Mouse (Mus musculus): Measurements from ENCODE around the gene Sox15.
A peak's percentile ranks its signal among the peaks of the same experiment; 100 is the strongest.

DNA sequence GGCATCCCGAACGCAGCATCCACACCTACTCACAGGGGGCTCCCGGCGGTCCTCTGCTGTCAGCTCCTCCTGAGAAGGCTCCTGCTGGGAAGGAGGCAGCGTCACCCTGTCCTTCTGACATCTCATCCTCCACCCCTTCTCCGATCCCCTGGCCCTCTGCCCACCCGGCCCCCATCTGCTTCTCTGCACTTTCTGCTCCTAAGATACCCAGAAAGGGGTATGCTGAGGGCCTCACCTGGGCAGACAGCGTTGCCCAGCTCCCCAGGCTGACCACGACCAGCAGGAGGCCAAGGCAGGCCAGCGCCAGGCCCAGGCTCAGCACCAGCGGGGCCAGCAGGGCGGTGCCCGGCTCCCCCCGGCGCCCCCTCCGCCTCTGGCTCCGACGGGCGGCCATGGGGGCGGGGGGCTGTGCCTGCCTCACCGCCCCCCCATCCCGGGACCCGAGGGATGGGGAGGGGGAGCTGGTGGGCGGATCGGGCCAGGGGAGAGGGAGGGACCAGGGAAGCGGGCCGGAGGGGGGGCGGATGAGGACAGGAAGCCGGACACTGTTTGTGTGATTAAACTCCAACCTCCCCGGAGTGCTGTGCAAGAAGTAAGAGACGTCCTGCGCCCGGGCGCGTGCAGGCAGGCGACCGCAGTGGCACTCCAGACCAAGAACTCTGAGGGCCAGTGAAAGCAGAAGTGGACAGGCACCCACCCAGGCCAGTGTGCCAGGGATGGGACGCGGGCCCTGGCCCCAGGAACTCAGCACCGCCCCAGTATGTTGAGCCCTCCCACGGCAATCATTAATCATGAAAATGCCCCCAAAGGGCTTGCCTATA, 40.5 kb downstream of the Sox15 start, which contains the start of the genes Tnfsf12 and Tnfsfm13:
- TF ChIP-seq CTCF (IDR thresholded peaks at IDR 0.05; ENCODE audit: low read depth) (peak; percentile 19; the same call in 1 of the 2 replicates), EP300 (IDR thresholded peaks at IDR 0.05; ENCODE audit: low read depth) (no peak)
